Mouse (Mus musculus) kidney, adult 2 months (tissue): ENCODE data around the gene Hint1.

Source experiments
- CTCF ChIP-seq: fragments of 200-500 bp; conservative IDR thresholded peaks from 2 replicates; pipeline ENCODE4 v1.5.1; 2011; ENCODE audit warnings: low read depth, mild to moderate bottlenecking, control low read depth, low read length, moderate library complexity, mixed read lengths; ENCODE audit not compliant: insufficient read depth, insufficient read length
- POLR2A ChIP-seq: fragments of 200-500 bp; IDR thresholded peaks from one replicate; pipeline ENCODE4 v1.6.1; 2011; ENCODE audit warnings: low read depth, low read length, control low read depth

DNA sequence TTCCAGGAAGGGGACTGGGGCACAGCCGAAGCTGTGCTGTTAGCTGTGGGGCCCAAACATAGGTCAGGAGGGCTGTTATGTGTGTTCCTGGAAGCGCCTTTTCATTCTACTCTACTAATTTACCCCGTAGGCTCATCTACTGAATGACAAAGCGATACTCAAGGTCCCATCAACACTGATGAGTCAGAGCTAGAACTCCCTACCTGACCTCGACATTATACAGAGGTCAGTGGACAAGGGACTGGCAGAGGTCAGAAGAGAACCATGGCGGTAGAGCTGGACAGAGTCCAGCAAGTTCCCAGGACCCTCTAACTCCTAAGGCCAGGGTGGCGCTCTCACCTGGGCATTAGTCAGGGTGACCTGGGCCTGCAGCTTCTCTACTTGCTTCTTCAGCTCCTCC is 51.3 kb downstream of the Hint1 start:
- no peak for TF ChIP-seq CTCF
- TF ChIP-seq POLR2A, result no peak
